Mouse (Mus musculus) limb, embryonic 14.5 days (tissue): ENCODE data around the gene Rad9a. TPM values are rescaled to one million over a fixed set of nuclear protein-coding genes. Genes with fewer than 3 reads are reported as not detected.

Experiments
- ATAC-seq: fragments of 200-750 bp; cut with Nextera tagmentation; 2 replicates; pipeline ENCODE4 v1.8.0; 2017; ENCODE audit warnings: low read depth, moderate number of reproducible peaks, moderate TSS enrichment; ENCODE audit not compliant: low FRiP score
- DNase-seq: peaks from one replicate; pipeline ENCODE4 v3.0.0-alpha.2; 2015; ENCODE audit warnings: low spot score
- H3K27ac ChIP-seq: fragments of 300-500 bp; sonication (generic); replicated peaks from 2 replicates; pipeline ENCODE4 v1.5.1; 2014; ENCODE audit warnings: low read depth, mild to moderate bottlenecking, low read length, moderate library complexity, mixed read lengths
- H3K27me3 ChIP-seq: fragments of 300-500 bp; sonication (generic); 2 replicates; pipeline ENCODE4 v1.6.1; 2014; ENCODE audit warnings: low read length, mixed read lengths; ENCODE audit not compliant: control insufficient read depth, insufficient read depth
- H3K36me3 ChIP-seq: fragments of 300-500 bp; sonication (generic); 2 replicates; pipeline ENCODE4 v1.6.1; 2014; ENCODE audit warnings: mild to moderate bottlenecking, low read length, moderate library complexity, mixed read lengths; ENCODE audit not compliant: control insufficient read depth, insufficient read depth
- H3K4me1 ChIP-seq: fragments of 300-500 bp; sonication (generic); 2 replicates; pipeline ENCODE4 v1.6.1; 2014; ENCODE audit warnings: antibody characterized with exemption, low read length, mixed read lengths; ENCODE audit not compliant: control insufficient read depth, insufficient read depth
- H3K4me2 ChIP-seq: fragments of 300-500 bp; sonication (generic); replicated peaks from 2 replicates; pipeline ENCODE4 v1.6.1; 2014; ENCODE audit warnings: low read depth, mild to moderate bottlenecking, low read length, moderate library complexity; ENCODE audit not compliant: severe bottlenecking
- H3K4me3 ChIP-seq: fragments of 300-500 bp; sonication (generic); replicated peaks from 2 replicates; pipeline ENCODE4 v1.5.1; 2014; ENCODE audit warnings: low read length
- H3K9ac ChIP-seq: fragments of 300-500 bp; sonication (generic); 2 replicates; pipeline ENCODE4 v1.6.1; 2014; ENCODE audit warnings: mild to moderate bottlenecking, low read depth, low read length, moderate library complexity; ENCODE audit not compliant: severe bottlenecking
- H3K9me3 ChIP-seq: fragments of 300-500 bp; sonication (generic); 2 replicates; pipeline ENCODE4 v1.6.1; 2016; ENCODE audit warnings: low read length; ENCODE audit not compliant: control insufficient read depth
- POLR2A ChIP-seq: fragments of 200-500 bp; IDR thresholded peaks from 2 replicates; pipeline ENCODE4 v1.8.0; 2012; ENCODE audit warnings: inconsistent platforms, mild to moderate bottlenecking, moderate library complexity, borderline replicate concordance; ENCODE audit not compliant: insufficient read depth, insufficient read length; ENCODE audit errors: extremely low read depth
- WGBS: fragments of 180-500 bp; shearing (Covaris S2); extraction: QIAGEN DNeasy Blood & Tissue Kit; methylation state at CpG from one replicate; pipeline ENCODE4 v1.1.7; 2014; 5-methylcytosine and 5-hydroxymethylcytosine counted together
- microRNA-seq: library from miRNA; unstranded; fragments of <30 nt; microRNA quantifications from one replicate; pipeline ENCODE4, GENCODE M21; 2016
- polyA plus RNA-seq, 2 experiments: library from polyadenylated mRNA; depleted of rRNA in 1 of 2; stranded (reverse) in 1 of 2; unstranded in 1 of 2; fragments of >200 nt; fragmentation: Nextera tagmentation in 1 of 2; extraction: Ambion mirVana in 1 of 2; gene quantifications; 2 replicates each; pipeline versions ENCODE4 v1.2.1 to v1.2.3; 2012 to 2014

The Rad9a gene
- polyA plus RNA-seq, 2 experiments = 33.3 to 57.5 TPM

GRCm38 (mm10) chr19:4147782-4148490 lies 53.5 kb downstream of the Rad9a start:
- ATAC-seq (peak; percentile 5; the same call in 1 of the 2 replicates), DNase-seq (no peak)
- H3K4me1 ChIP-seq = peaks cover 12% of the 10 kb centered on the region
- H3K9me3 ChIP-seq = no peaks in the 10 kb centered on the region
- 0 out of 2 replicates have a peak overlapping the region, but pooled peaks have one; percentile 48 for H3K27ac ChIP-seq
- H3K4me2 ChIP-seq = peak overlapping the region; percentile 89
- no peaks in the 10 kb centered on the region for H3K27me3 ChIP-seq
- H3K36me3 ChIP-seq = peaks cover 21% of the 10 kb centered on the region
- H3K4me3 ChIP-seq = peak overlapping the region; percentile 89
- peak overlapping the region; percentile 82 for H3K9ac ChIP-seq
- no peak for TF ChIP-seq POLR2A
- WGBS = 37% methylated on average over 9 of the region's 9 CpGs

GRCm38 (mm10) chr19:4147022-4147405 lies 54.4 kb downstream of the Rad9a start:
- Histone ChIP-seq H3K4me2 (no peak overlapping the region), H3K4me1 (peaks cover 12% of the 10 kb centered on the region), H3K36me3 (peaks cover 21% of the 10 kb centered on the region), H3K4me3 (no peak overlapping the region), H3K27me3 (no peaks in the 10 kb centered on the region), H3K9me3 (no peaks in the 10 kb centered on the region), H3K9ac (no peak overlapping the region), H3K27ac (no peak overlapping the region)
- no peak for DNase-seq
- TF ChIP-seq POLR2A = no peak
- ATAC-seq = no peak
- WGBS = 66% methylated on average over 3 of the region's 3 CpGs

GRCm38 (mm10) chr19:4146366-4147021 lies 55.0 kb downstream of the Rad9a start:
- no peak for ATAC-seq

GRCm38 (mm10) chr19:4145936-4146335 lies 55.5 kb downstream of the Rad9a start:
- Histone ChIP-seq H3K9me3 (no peaks in the 10 kb centered on the region), H3K9ac (no peak overlapping the region), H3K4me1 (peaks cover 12% of the 10 kb centered on the region), H3K36me3 (peaks cover 13% of the 10 kb centered on the region), H3K4me2 (no peak overlapping the region), H3K27me3 (no peaks in the 10 kb centered on the region), H3K27ac (no peak overlapping the region), H3K4me3 (no peak overlapping the region)
- no peak for TF ChIP-seq POLR2A
- ATAC-seq (no peak), DNase-seq (no peak)
- 94% methylated on average over 5 of the region's 5 CpGs for WGBS

More at GRCm38 (mm10) chr19:4146366-4147021, 55.0 kb downstream of the Rad9a start:
- Histone ChIP-seq H3K9me3 (no peaks in the 10 kb centered on the region), H3K9ac (no peak overlapping the region), H3K4me1 (peaks cover 12% of the 10 kb centered on the region), H3K27me3 (no peaks in the 10 kb centered on the region), H3K4me2 (no peak overlapping the region), H3K27ac (no peak overlapping the region), H3K36me3 (peaks cover 18% of the 10 kb centered on the region), H3K4me3 (no peak overlapping the region)
- TF ChIP-seq POLR2A = no peak
- WGBS = 62% methylated on average over 12 of the region's 12 CpGs
- no peak for DNase-seq

Small RNA genes lying within 50 kb of the gene (microRNA-seq; reads per million reads assigned to microRNA genes)
- gene Gm26115 = not detected

Other genes with a start within 250 kb of the Rad9a start
Only the 30 nearest of the 31 such genes appear.
- 10.7 and 14.5 TPM in 2 replicates for gene Aldh3b2, start 229.3 kb downstream of the Rad9a start, polyA plus RNA-seq (2012; rRNA removed)
- 28.1 and 30.3 TPM in 2 replicates for gene Aldh3b2, start 229.3 kb downstream of the Rad9a start, polyA plus RNA-seq (2014; fragmentation: Nextera tagmentation; extraction: Ambion mirVana)
- gene Acy3, start 215.1 kb downstream of the Rad9a start, polyA plus RNA-seq (2012; rRNA removed) = 9.4 and 12.8 TPM in 2 replicates
- 6.7 and 9.2 TPM in 2 replicates for gene Acy3, start 215.1 kb downstream of the Rad9a start, polyA plus RNA-seq (2014; fragmentation: Nextera tagmentation; extraction: Ambion mirVana)
- gene Tbx10, start 208.9 kb downstream of the Rad9a start, polyA plus RNA-seq (2012; rRNA removed) = 0.08 and 0.12 TPM in 2 replicates
- gene Tbx10, start 208.9 kb downstream of the Rad9a start, polyA plus RNA-seq (2014; fragmentation: Nextera tagmentation; extraction: Ambion mirVana) = 0.28 TPM in 1 of 2 replicates, not detected in the other
- gene Nudt8, start 201.1 kb downstream of the Rad9a start, polyA plus RNA-seq (2012; rRNA removed) = 18.3 and 21.0 TPM in 2 replicates
- 35.8 and 38.9 TPM in 2 replicates for gene Nudt8, start 201.1 kb downstream of the Rad9a start, polyA plus RNA-seq (2014; fragmentation: Nextera tagmentation; extraction: Ambion mirVana)
- gene Gm49405, start 201.0 kb downstream of the Rad9a start, polyA plus RNA-seq (2012; rRNA removed) = 7.0 and 8.0 TPM in 2 replicates
- gene Gm49405, start 201.0 kb downstream of the Rad9a start, polyA plus RNA-seq (2014; fragmentation: Nextera tagmentation; extraction: Ambion mirVana) = 2.3 and 3.3 TPM in 2 replicates
- 19.6 and 22.4 TPM in 2 replicates for gene Doc2g, start 198.3 kb downstream of the Rad9a start, polyA plus RNA-seq (2012; rRNA removed)
- 3.4 and 3.9 TPM in 2 replicates for gene Doc2g, start 198.3 kb downstream of the Rad9a start, polyA plus RNA-seq (2014; fragmentation: Nextera tagmentation; extraction: Ambion mirVana)
- gene Ndufv1, start 188.9 kb downstream of the Rad9a start, polyA plus RNA-seq (2012; rRNA removed) = 141 and 157 TPM in 2 replicates
- 193 and 194 TPM in 2 replicates for gene Ndufv1, start 188.9 kb downstream of the Rad9a start, polyA plus RNA-seq (2014; fragmentation: Nextera tagmentation; extraction: Ambion mirVana)
- 291 and 325 TPM in 2 replicates for gene Gstp1, start 163.7 kb downstream of the Rad9a start, polyA plus RNA-seq (2012; rRNA removed)
- 508 and 540 TPM in 2 replicates for gene Gstp1, start 163.7 kb downstream of the Rad9a start, polyA plus RNA-seq (2014; fragmentation: Nextera tagmentation; extraction: Ambion mirVana)
- gene Gstp2, start 155.6 kb downstream of the Rad9a start, polyA plus RNA-seq (2012; rRNA removed) = 10.7 and 10.8 TPM in 2 replicates
- gene Gstp2, start 155.6 kb downstream of the Rad9a start, polyA plus RNA-seq (2014; fragmentation: Nextera tagmentation; extraction: Ambion mirVana) = 0.87 and 1.7 TPM in 2 replicates
- gene Gstp3, start 142.1 kb downstream of the Rad9a start, polyA plus RNA-seq (2012; rRNA removed) = 0.63 and 0.69 TPM in 2 replicates
- 0.41 and 0.47 TPM in 2 replicates for gene Gstp3, start 142.1 kb downstream of the Rad9a start, polyA plus RNA-seq (2014; fragmentation: Nextera tagmentation; extraction: Ambion mirVana)
- not detected in 2 replicates for gene Cabp2, start 120.1 kb downstream of the Rad9a start, polyA plus RNA-seq (2012; rRNA removed)
- not detected in 2 replicates for gene Cabp2, start 120.1 kb downstream of the Rad9a start, polyA plus RNA-seq (2014; fragmentation: Nextera tagmentation; extraction: Ambion mirVana)
- gene Cdk2ap2, start 104.5 kb downstream of the Rad9a start, polyA plus RNA-seq (2012; rRNA removed) = 45.2 and 52.1 TPM in 2 replicates
- 67.0 and 67.6 TPM in 2 replicates for gene Cdk2ap2, start 104.5 kb downstream of the Rad9a start, polyA plus RNA-seq (2014; fragmentation: Nextera tagmentation; extraction: Ambion mirVana)
- 16.2 and 20.8 TPM in 2 replicates for gene Pitpnm1, start 101.7 kb downstream of the Rad9a start, polyA plus RNA-seq (2012; rRNA removed)
- gene Pitpnm1, start 101.7 kb downstream of the Rad9a start, polyA plus RNA-seq (2014; fragmentation: Nextera tagmentation; extraction: Ambion mirVana) = 4.5 and 6.7 TPM in 2 replicates
- gene Aip, start 75.8 kb downstream of the Rad9a start, polyA plus RNA-seq (2012; rRNA removed) = 96.0 and 119 TPM in 2 replicates
- 86.4 and 95.7 TPM in 2 replicates for gene Aip, start 75.8 kb downstream of the Rad9a start, polyA plus RNA-seq (2014; fragmentation: Nextera tagmentation; extraction: Ambion mirVana)
- gene Gpr152, start 61.9 kb downstream of the Rad9a start, polyA plus RNA-seq (2012; rRNA removed) = 0.01 and 0.05 TPM in 2 replicates
- gene Gpr152, start 61.9 kb downstream of the Rad9a start, polyA plus RNA-seq (2014; fragmentation: Nextera tagmentation; extraction: Ambion mirVana) = not detected in 2 replicates
- gene Cabp4, start 57.6 kb downstream of the Rad9a start, polyA plus RNA-seq (2012; rRNA removed) = 0.05 and 0.06 TPM in 2 replicates
- gene Cabp4, start 57.6 kb downstream of the Rad9a start, polyA plus RNA-seq (2014; fragmentation: Nextera tagmentation; extraction: Ambion mirVana) = 0.10 TPM in 2 replicates
- gene Coro1b, start 53.0 kb downstream of the Rad9a start, polyA plus RNA-seq (2012; rRNA removed) = 229 and 261 TPM in 2 replicates
- 148 and 153 TPM in 2 replicates for gene Coro1b, start 53.0 kb downstream of the Rad9a start, polyA plus RNA-seq (2014; fragmentation: Nextera tagmentation; extraction: Ambion mirVana)
- gene Ptprcap, start 48.1 kb downstream of the Rad9a start, polyA plus RNA-seq (2012; rRNA removed) = 7.0 and 8.9 TPM in 2 replicates
- 7.8 and 8.9 TPM in 2 replicates for gene Ptprcap, start 48.1 kb downstream of the Rad9a start, polyA plus RNA-seq (2014; fragmentation: Nextera tagmentation; extraction: Ambion mirVana)
- 76.4 and 85.1 TPM in 2 replicates for gene Rps6kb2, start 38.3 kb downstream of the Rad9a start, polyA plus RNA-seq (2012; rRNA removed)
- 43.0 and 47.2 TPM in 2 replicates for gene Rps6kb2, start 38.3 kb downstream of the Rad9a start, polyA plus RNA-seq (2014; fragmentation: Nextera tagmentation; extraction: Ambion mirVana)
- gene Carns1, start 26.2 kb downstream of the Rad9a start, polyA plus RNA-seq (2012; rRNA removed) = 2.6 and 5.6 TPM in 2 replicates
- 1.4 and 1.8 TPM in 2 replicates for gene Carns1, start 26.2 kb downstream of the Rad9a start, polyA plus RNA-seq (2014; fragmentation: Nextera tagmentation; extraction: Ambion mirVana)
- gene Tbc1d10c, start 10.4 kb downstream of the Rad9a start, polyA plus RNA-seq (2012; rRNA removed) = 4.5 and 5.8 TPM in 2 replicates
- 3.5 and 3.9 TPM in 2 replicates for gene Tbc1d10c, start 10.4 kb downstream of the Rad9a start, polyA plus RNA-seq (2014; fragmentation: Nextera tagmentation; extraction: Ambion mirVana)
- 490 and 517 TPM in 2 replicates for gene Ppp1ca, start 9.6 kb downstream of the Rad9a start, polyA plus RNA-seq (2012; rRNA removed)
- 794 and 821 TPM in 2 replicates for gene Ppp1ca, start 9.6 kb downstream of the Rad9a start, polyA plus RNA-seq (2014; fragmentation: Nextera tagmentation; extraction: Ambion mirVana)
- 42.8 and 61.2 TPM in 2 replicates for gene Clcf1, start 12.6 kb upstream of the Rad9a start, polyA plus RNA-seq (2012; rRNA removed)
- 7.7 and 8.7 TPM in 2 replicates for gene Clcf1, start 12.6 kb upstream of the Rad9a start, polyA plus RNA-seq (2014; fragmentation: Nextera tagmentation; extraction: Ambion mirVana)
- gene AC109138.7, start 12.7 kb upstream of the Rad9a start, polyA plus RNA-seq (2012; rRNA removed) = 0.83 and 1.0 TPM in 2 replicates
- not detected in 2 replicates for gene AC109138.7, start 12.7 kb upstream of the Rad9a start, polyA plus RNA-seq (2014; fragmentation: Nextera tagmentation; extraction: Ambion mirVana)
- 48.0 and 50.7 TPM in 2 replicates for gene Pold4, start 30.2 kb upstream of the Rad9a start, polyA plus RNA-seq (2012; rRNA removed)
- 26.5 and 28.4 TPM in 2 replicates for gene Pold4, start 30.2 kb upstream of the Rad9a start, polyA plus RNA-seq (2014; fragmentation: Nextera tagmentation; extraction: Ambion mirVana)
- gene Ssh3, start 67.5 kb upstream of the Rad9a start, polyA plus RNA-seq (2012; rRNA removed) = 57.5 and 65.5 TPM in 2 replicates
- gene Ssh3, start 67.5 kb upstream of the Rad9a start, polyA plus RNA-seq (2014; fragmentation: Nextera tagmentation; extraction: Ambion mirVana) = 21.2 and 22.3 TPM in 2 replicates
- 25.2 and 33.2 TPM in 2 replicates for gene Ankrd13d, start 81.5 kb upstream of the Rad9a start, polyA plus RNA-seq (2012; rRNA removed)
- 10.2 and 11.5 TPM in 2 replicates for gene Ankrd13d, start 81.5 kb upstream of the Rad9a start, polyA plus RNA-seq (2014; fragmentation: Nextera tagmentation; extraction: Ambion mirVana)
- gene Grk2, start 104.6 kb upstream of the Rad9a start, polyA plus RNA-seq (2012; rRNA removed) = 83.6 and 92.1 TPM in 2 replicates
- 22.3 and 22.9 TPM in 2 replicates for gene Grk2, start 104.6 kb upstream of the Rad9a start, polyA plus RNA-seq (2014; fragmentation: Nextera tagmentation; extraction: Ambion mirVana)
- gene Kdm2a, start 196.6 kb upstream of the Rad9a start, polyA plus RNA-seq (2012; rRNA removed) = 99.7 and 126 TPM in 2 replicates
- 54.4 and 59.8 TPM in 2 replicates for gene Kdm2a, start 196.6 kb upstream of the Rad9a start, polyA plus RNA-seq (2014; fragmentation: Nextera tagmentation; extraction: Ambion mirVana)
- gene Rhod, start 237.8 kb upstream of the Rad9a start, polyA plus RNA-seq (2012; rRNA removed) = 33.8 and 36.6 TPM in 2 replicates
- gene Rhod, start 237.8 kb upstream of the Rad9a start, polyA plus RNA-seq (2014; fragmentation: Nextera tagmentation; extraction: Ambion mirVana) = 44.2 and 51.0 TPM in 2 replicates